Mouse (Mus musculus): ENCODE data around the gene Nr4a3. TPM values are rescaled to one million over a fixed set of nuclear protein-coding genes. Genes with fewer than 3 reads are reported as not detected.

Nr4a3 gene
- 12.8 and 14.1 TPM in 2 replicates for polyA plus RNA-seq (2012; rRNA removed)

DNA sequence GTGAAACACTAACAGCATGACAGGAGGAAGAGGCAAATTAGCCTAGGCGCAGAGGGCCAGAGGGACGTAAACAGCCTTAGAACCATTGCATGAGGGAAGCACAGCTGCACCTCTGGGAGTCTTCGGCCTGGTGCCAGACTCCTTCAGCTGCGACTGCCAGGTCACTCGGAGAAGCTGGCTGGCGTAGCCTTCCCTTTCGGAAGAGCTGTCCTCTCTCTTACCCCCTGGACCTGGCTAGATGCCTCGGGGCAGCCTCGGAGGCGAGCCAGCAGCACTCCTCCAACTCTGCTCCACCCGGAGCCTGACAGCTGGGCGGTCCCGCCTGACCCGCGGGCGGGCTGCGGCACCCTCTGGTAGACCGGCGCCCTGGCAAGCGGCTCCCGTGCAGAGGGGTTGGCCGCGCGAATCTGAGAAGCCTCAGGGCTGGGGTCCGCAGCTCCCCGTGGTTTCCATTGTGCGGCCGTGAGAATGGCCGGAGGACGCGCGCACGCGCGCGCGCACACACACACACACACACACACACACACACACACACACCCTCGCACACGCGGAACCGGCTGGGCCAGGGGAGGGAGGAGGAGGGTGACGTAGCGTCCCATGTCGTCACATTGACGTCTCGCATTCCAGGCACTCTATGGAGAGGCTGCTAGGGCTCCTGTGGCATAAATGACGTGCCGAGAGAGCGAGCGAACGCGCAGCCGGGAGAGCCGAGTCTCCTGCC, at the start of gene Nr4a3:
Gene Nr4a3, plus strand, starts transcription at position 663 of the 721 bp plus-strand sequence.

DNA sequence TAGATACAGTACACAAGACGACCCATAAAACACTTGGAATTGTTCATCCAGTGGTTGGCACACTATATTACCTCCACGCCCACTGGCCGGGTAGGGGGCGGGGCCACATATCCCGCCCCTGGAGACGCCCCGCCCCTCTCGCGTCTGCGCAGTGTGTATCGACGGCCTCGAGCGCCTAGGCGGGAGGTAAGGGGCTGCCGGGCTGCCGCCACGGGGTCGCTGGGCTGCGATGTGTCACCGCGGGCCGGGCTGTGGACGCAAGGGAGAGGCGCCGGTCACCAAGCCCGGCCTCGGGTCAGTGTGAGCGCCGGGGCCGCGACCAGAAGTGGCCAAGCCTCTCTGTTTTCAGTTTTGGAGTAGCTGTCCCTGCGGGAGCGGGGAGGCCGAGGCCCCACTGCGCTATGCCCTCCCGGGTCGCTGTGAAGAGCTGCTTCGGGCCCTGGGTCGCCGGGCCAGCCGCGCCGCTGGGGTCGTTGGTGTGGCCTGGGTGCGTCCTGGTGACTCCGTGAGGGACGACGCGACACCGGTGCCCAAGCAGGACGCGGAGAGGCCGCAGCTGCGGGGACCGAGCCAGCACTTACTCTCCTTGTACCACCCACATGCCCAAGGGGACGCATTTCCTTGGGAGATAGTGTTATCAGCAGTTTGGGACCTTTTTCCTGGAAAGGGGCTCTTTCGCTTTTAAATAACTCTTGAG, 80.0 kb downstream of the Nr4a3 start, which contains the start of gene Stx17:
Gene Stx17, plus strand, starts transcription at position 143 of the 697 bp plus-strand sequence.

Other genes with a start within 250 kb of the Nr4a3 start
- 11.3 and 12.3 TPM in 2 replicates for gene Stx17, start 79.8 kb downstream of the Nr4a3 start, polyA plus RNA-seq (2012; rRNA removed)
- 27.9 and 29.4 TPM in 2 replicates for gene Erp44, start 234.4 kb downstream of the Nr4a3 start, polyA plus RNA-seq (2012; rRNA removed)
- 7.0 and 7.7 TPM in 2 replicates for gene Invs, start 234.6 kb downstream of the Nr4a3 start, polyA plus RNA-seq (2012; rRNA removed)